Mouse (Mus musculus) heart, postnatal 0 days (tissue): ENCODE measurements around the gene Fabp7.

Experiments used
- CTCF ChIP-seq: IDR thresholded peaks from 2 replicates; pipeline ENCODE4 v1.5.1; 2016; ENCODE audit warnings: antibody characterized with exemption, control low read depth, low read depth
- EP300 ChIP-seq: IDR thresholded peaks from 2 replicates; pipeline ENCODE4 v1.6.1; 2016; ENCODE audit warnings: antibody characterized with exemption, low read depth

GRCm38 (mm10) chr10:57747127-57747526 lies 37.6 kb upstream of the Fabp7 start:
- no peak for TF ChIP-seq CTCF
- no peak for TF ChIP-seq EP300
